Mouse (Mus musculus) cerebellum, adult 9-11 months (tissue): ENCODE data around the gene Brs3.

Experiments used
- DNase-seq: peaks from one replicate; pipeline ENCODE4 v3.0.0; 2022

The Brs3 gene

DNA sequence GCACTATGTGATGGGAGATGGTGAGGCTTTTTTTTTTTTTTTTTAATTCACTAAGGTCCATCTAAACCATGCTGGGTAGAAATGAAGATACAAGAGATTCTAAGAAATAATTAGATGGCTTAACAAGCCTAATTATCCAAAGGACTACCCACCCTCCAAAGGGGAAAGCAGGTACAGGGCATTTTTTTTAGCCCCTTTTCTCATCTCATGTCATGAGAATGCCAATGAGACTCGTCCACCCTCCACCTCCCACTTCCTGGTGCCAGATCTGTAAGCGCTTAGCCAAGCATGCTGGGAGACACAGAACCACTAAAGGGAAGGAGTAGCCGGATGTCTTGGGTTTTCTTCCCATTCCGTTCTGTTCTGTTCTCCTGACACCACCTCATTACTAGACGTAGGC is at the start of gene Brs3:
Brs3 (plus strand) TSS at position 301 of the 400 bp plus-strand sequence.
- no peak for DNase-seq

DNA sequence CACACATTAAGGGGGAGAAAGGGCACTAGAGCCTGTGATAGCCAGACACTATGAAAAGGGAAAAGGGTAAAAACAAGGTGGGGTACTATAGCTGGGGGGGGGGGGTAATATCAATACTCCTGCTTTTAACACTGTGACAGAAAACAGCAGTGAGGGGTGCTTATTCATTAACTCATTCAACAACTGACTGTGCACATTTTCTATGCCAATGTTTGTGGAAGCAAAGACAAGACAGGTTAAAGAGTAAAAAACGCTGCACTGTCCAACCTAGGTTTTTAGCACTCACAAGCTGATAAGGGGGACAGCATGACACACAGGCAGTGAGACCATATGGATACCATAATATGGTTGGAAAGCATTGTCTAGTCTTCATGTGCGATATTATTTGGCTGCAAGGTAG is 30.0 kb upstream of the Brs3 start:
- no peak for DNase-seq

DNA sequence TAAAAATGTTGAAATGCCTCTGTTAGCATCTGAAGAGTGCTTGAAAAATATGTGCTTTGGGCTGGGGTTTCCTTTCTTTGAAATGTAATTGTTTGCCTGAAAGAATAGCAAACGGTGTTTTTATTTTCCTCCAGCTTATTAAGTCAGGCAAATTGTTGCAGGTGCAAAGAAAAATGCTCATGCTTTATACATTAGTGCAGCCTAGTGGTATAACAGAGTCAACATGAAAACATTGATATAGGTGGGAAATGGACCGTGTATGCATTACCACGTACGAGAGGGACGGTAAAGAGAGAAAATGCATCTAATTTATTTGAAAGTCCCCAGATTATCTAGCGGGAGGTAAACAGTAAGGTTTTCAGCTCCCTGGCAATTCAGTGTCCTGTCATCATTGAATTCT is 995 bp downstream of the Brs3 start:
- DNase-seq: no peak

DNA sequence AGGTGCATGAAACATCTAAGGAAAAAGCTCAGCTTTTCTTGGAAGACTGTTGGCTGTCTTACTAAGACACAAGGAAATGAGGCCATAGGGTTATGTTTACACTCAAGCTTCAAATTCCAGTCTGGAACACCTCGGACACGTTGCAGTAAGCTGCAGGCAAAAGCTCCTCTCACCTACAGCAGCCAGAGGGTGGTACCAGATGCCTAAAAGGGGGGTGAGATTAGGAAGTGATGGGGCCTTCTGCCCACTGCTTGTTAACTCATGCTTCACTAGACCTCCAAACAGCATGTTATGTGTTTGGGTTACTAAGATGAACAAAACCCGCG is 9.9 kb downstream of the Brs3 start:
- DNase-seq: no peak

DNA sequence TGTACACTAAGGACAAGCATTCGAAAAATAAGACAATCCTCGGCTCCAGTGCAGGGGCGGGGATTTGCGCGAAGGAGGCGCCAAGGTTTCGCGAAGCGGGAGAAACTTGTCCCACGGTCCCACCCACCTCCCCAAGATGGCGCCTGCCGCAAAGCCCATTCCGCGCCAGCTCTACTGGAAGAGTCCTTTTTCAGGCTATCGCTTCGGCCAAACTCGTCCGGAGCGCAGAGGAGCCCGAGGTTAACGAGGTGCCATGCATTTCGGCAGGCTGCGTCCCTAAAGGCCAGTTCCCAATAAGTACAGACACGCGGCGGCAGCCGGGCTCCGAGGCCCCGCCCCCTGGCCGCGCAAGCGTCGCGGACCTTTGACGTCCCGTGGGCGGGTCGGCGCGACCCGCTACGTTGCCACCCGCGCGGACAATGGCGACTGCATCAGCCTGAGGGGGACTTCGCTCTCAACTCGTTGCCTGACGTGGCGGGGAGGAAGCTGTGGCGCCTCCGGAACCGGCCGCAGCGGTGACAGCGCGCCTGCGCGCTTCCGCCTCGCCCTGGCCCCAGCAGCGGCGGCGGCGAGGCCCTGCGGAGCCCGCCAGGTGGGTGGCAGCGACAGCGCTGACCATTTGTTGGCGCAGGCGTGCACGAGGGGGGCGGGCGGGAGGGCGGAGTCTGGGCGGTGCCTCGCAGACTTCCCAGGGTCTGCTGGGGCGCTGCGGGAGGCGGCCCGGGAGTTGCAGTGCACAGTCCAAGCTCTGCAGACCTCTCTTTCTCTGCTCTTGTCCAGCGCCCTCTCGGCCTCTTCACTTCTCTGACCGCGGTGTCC is 10.5 kb downstream of the Brs3 start, which contains the start of gene Htatsf1:
Htatsf1 (plus strand) TSS at position 410 of the 819 bp plus-strand sequence.
- DNase-seq: peak; percentile 87

DNA sequence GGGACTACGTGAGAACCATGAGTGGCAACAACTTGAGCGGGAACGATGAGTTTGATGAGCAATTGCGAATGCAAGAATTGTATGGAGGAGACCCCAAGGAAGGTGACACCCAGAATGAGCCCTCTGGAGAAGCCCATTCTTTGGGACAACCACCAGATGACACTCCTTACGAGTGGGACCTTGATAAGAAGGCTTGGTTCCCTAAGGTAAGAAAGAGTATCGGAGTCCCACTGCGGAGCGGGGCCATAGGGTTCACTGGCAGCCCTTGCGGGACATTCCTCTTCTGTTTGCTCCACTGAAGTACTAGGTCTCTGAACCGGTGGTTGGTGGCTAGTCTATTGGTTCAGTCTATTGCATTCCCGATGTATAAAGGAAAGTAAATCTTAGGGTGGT is 11.1 kb downstream of the Brs3 start:
- no peak for DNase-seq

DNA sequence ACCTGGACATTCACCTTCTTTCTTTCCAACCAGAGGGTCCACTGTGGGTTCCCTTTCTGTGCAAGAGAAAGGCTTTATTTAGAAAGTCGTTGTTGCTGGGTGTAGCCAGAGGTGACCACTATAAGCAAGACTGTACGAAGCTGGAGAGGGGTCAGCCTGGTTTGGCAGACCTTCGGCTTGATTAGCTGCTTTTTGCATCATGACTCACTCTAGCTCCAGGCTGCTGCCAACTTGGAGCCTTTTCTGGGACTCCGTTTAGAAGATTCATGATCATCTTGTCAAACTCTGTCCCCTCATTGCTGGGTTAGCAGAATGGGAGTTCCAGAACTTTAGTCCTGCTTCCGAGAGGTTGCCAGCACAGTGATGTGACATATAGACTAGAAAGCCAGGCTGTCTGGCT is 38.6 kb downstream of the Brs3 start:
- no peak for DNase-seq

DNA sequence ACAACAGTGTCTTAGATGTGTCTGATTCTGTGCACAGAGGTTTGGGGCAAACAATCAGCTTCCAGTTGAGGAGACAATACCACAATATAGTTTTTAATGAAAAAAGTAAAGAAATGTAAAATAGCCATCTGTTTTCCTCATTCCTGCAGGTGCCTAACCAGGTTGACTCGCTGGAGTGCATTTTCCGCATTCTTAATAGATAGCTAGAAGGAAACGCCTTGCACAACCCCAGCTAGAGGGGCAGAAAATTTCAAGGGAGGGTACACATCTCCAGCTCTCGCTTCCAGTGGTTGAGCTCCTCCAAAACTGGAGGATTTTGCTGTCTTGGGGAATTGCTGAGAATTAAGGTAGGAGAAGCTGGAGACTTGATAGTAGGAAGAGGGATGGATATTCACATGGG is 44.9 kb downstream of the Brs3 start, which contains the start of gene Vgll1:
Vgll1 (plus strand) TSS at position 301 of the 400 bp plus-strand sequence.
- DNase-seq: no peak
